In genomic region chr7:51878730-51879129, GRCm38 (mm10) we compare ENCODE assay signal across 9 mouse cellular contexts. TPM values are rescaled to one million over a fixed set of nuclear protein-coding genes. Genes with fewer than 3 reads are reported as not detected.
DNase-seq lines count a peak whose midpoint lies in the region; ATAC-seq and TF ChIP-seq lines count a peak whose summit lies in the region.
"Had no signal": no experiment of that assay in that cellular context is flagged by ENCODE, and none has a peak within 500 bp of the region (broad histone marks: within the 10 kb centered on the region; RNA-seq: fewer than 3 reads in every experiment).

No protein-coding gene starts in this region.

- no peaks in the 10 kb centered on the region for H3K27me3 ChIP-seq in heart, embryonic 12.5 days (replicated peaks)
- no peaks in the 10 kb centered on the region for H3K27me3 ChIP-seq in heart, embryonic 16.5 days (ENCODE audit: control insufficient read depth, insufficient read depth, low read length)
- H3K27me3 ChIP-seq: Patski had no signal

- no peaks in the 10 kb centered on the region for H3K36me3 ChIP-seq in heart, embryonic 12.5 days
- H3K36me3 ChIP-seq in ES-E14 (ENCODE audit: control insufficient read depth, insufficient read depth, low read length, poor library complexity, severe bottlenecking): no peaks in the 10 kb centered on the region
- no peaks in the 10 kb centered on the region for H3K36me3 ChIP-seq in heart, embryonic 16.5 days (ENCODE audit: control insufficient read depth, insufficient read depth)

- intact Hi-C loops in heart, postnatal 10 days (cut with DNase I): loop anchor here (2.0 to 5.0 kb wide), 2 partner anchors 16 to 94 kb away; partner anchors contain the start of genes Fancf and Gas2
- intact Hi-C loops in left cerebral cortex, postnatal 25 days (cut with DNase I): loop anchor here (5.0 kb wide), 1 partner anchor 84 kb away; no protein-coding TSS in a partner anchor

- no peak for DNase-seq in heart, postnatal 10 days
- DNase-seq in ES-E14 (ENCODE audit: low read depth, low spot score): no peak
- no peak for DNase-seq in right cerebral cortex, adult 18-20 months
- no peak for DNase-seq in left cerebral cortex, postnatal 25 days (ENCODE audit: low spot score in 2 of 2)
- DNase-seq in adrenal gland, adult 18-20 months (ENCODE audit: low spot score in 2 of 2): no peak

- peak overlapping the region; percentile 61 for H3K4me3 ChIP-seq in heart, embryonic 12.5 days
- H3K4me3 ChIP-seq in ES-E14 (ENCODE audit: insufficient read depth in 1 of 2, low read depth in 1 of 2, low read length in 2 of 2, poor library complexity in 1 of 2, severe bottlenecking in 1 of 2): peak overlapping the region; percentile 57 to 62
- peak overlapping the region; percentile 60 for H3K4me3 ChIP-seq in heart, embryonic 16.5 days (ENCODE audit: low read length)

- ATAC-seq in heart, embryonic 12.5 days (ENCODE audit: insufficient number of reproducible peaks, low FRiP score): no peak
- peak; percentile 32; the same call in 1 of the 2 replicates for ATAC-seq in heart, embryonic 16.5 days (replicated peaks; ENCODE audit: extremely low read depth, insufficient read depth, low FRiP score)
- ATAC-seq in megakaryocyte progenitor cell, adult 5-6 weeks (replicated peaks; ENCODE audit: poor library complexity): peak; percentile 32
- ATAC-seq: Patski had no signal

- H3K4me1 ChIP-seq in heart, embryonic 12.5 days (replicated peaks): 0 out of 2 replicates have a peak, but pooled peaks cover 5% of the 10 kb centered on the region
- peaks cover 0 to 2% of the 10 kb centered on the region in 2 experiments; a peak in 1 of 4 replicates for H3K4me1 ChIP-seq in ES-E14 (ENCODE audit: control insufficient read depth in 2 of 2, insufficient read depth in 2 of 2, low read length in 2 of 2, poor library complexity in 1 of 2)
- H3K4me1 ChIP-seq in heart, embryonic 16.5 days (ENCODE audit: control insufficient read depth, insufficient read depth, low read length): peaks cover 7% of the 10 kb centered on the region

- H3K27ac ChIP-seq in heart, embryonic 12.5 days (ENCODE audit: poor library complexity, severe bottlenecking): peak overlapping the region; percentile 79
- H3K27ac ChIP-seq in ES-E14 (ENCODE audit: insufficient read depth, low read depth, low read length, poor library complexity, severe bottlenecking): no peak overlapping the region
- peak overlapping the region; percentile 62 for H3K27ac ChIP-seq in heart, embryonic 16.5 days (ENCODE audit: low read length)

- 1% methylated on average over 8 of the region's 8 CpGs for WGBS in heart, embryonic 12.5 days
- 1% methylated on average over 8 of the region's 8 CpGs for WGBS in heart, embryonic 16.5 days

- H3K9me3 ChIP-seq in heart, embryonic 12.5 days (replicated peaks): no peaks in the 10 kb centered on the region
- no peaks in the 10 kb centered on the region for H3K9me3 ChIP-seq in ES-E14 (ENCODE audit: control insufficient read depth, insufficient read depth, low read depth, low read length)
- no peaks in the 10 kb centered on the region for H3K9me3 ChIP-seq in heart, embryonic 16.5 days (replicated peaks; ENCODE audit: control insufficient read depth, low read length)

- in situ Hi-C loops in ES-E14 (cut with MboI; ENCODE audit: low sequenced_read_pairs in 2 of 2, unreplicated experiment in 2 of 2): no loop called here

- peak overlapping the region; percentile 93 for H3K4me2 ChIP-seq in heart, embryonic 12.5 days
- peak overlapping the region; percentile 82 for H3K4me2 ChIP-seq in heart, embryonic 16.5 days (ENCODE audit: low read depth, low read length)

- peak overlapping the region; percentile 82 for H3K9ac ChIP-seq in heart, embryonic 12.5 days
- H3K9ac ChIP-seq in ES-E14 (ENCODE audit: insufficient read depth, low read depth, low read length, poor library complexity, severe bottlenecking): peak overlapping the region; percentile 58; the same call in 1 of the 2 replicates
- H3K9ac ChIP-seq in heart, embryonic 16.5 days (ENCODE audit: low read length): peak overlapping the region; percentile 69

TF ChIP-seq in ES-E14, 5 proteins besides CTCF, POLR2A, EP300 and RAD21:
- TF ChIP-seq HCFC1 (IDR thresholded peaks at IDR 0.05; ENCODE audit: borderline replicate concordance, insufficient read depth, low read length) (no peak), ZNF384 (IDR thresholded peaks at IDR 0.05; ENCODE audit: low read depth, low read length) (peak; percentile 62; the same call in 1 of the 2 replicates)

RNA-seq across cellular contexts. Expression of gene Fancf, which starts 16.7 kb away (rescaled TPM):
- 9.5 and 9.7 TPM in 2 replicates for polyA plus RNA-seq in heart, embryonic 12.5 days (2016; fragmentation: Nextera tagmentation; extraction: Ambion mirVana)
- total RNA-seq in heart, postnatal 10 days (2021): 1 to 10 TPM; 2.8 to 3.8 TPM
- 4.9 and 8.6 TPM in 2 replicates for total RNA-seq in ES-E14 (2012; rRNA removed)
- 1.7 and 4.6 TPM in 2 replicates for polyA plus RNA-seq in heart, embryonic 16.5 days (2015; fragmentation: Nextera tagmentation; extraction: Ambion mirVana)
- 11.0 and 11.3 TPM in 2 replicates for total RNA-seq in megakaryocyte progenitor cell, adult 5-6 weeks (2015)
- total RNA-seq in megakaryocyte progenitor cell, adult 5-6 weeks (2017): 8.7 and 9.5 TPM in 2 replicates
- 1 to 10 TPM; 3.6 to 4.3 TPM for total RNA-seq in left cerebral cortex, postnatal 25 days (2021)
- 1 to 10 TPM; 8.1 to 9.5 TPM for total RNA-seq in adrenal gland, adult 18-20 months (2021)

RNA-seq across cellular contexts. Expression of gene Gas2, which starts 16.9 kb away (rescaled TPM):
- 7.1 and 8.1 TPM in 2 replicates for polyA plus RNA-seq in heart, embryonic 12.5 days (2016; fragmentation: Nextera tagmentation; extraction: Ambion mirVana)
- total RNA-seq in heart, postnatal 10 days (2021): 10 to 100 TPM; 11.7 to 15.3 TPM
- total RNA-seq in ES-E14 (2012; rRNA removed): 4.1 and 5.0 TPM in 2 replicates
- 9.1 and 9.6 TPM in 2 replicates for polyA plus RNA-seq in heart, embryonic 16.5 days (2015; fragmentation: Nextera tagmentation; extraction: Ambion mirVana)
- total RNA-seq in megakaryocyte progenitor cell, adult 5-6 weeks (2015): 9.7 and 14.2 TPM in 2 replicates
- total RNA-seq in megakaryocyte progenitor cell, adult 5-6 weeks (2017): 7.5 and 11.4 TPM in 2 replicates
- 10 to 100 TPM; 16.1 to 21.6 TPM for total RNA-seq in left cerebral cortex, postnatal 25 days (2021)
- total RNA-seq in adrenal gland, adult 18-20 months (2021): 10 to 100 TPM; 32.3 to 49.9 TPM
